Mouse (Mus musculus): Measurements from ENCODE around the gene Gpsm1. TPM values are rescaled to one million over a fixed set of nuclear protein-coding genes. Genes with fewer than 3 reads are reported as not detected.
"Not testable (repeated sequence)": the region's sequence is repeated elsewhere in the genome, so short reads cannot be mapped to it uniquely, and the experiment has no call there.

Gpsm1 gene
- total RNA-seq, 2 experiments from 2014 or later = 36.6 to 40.7 TPM

DNA sequence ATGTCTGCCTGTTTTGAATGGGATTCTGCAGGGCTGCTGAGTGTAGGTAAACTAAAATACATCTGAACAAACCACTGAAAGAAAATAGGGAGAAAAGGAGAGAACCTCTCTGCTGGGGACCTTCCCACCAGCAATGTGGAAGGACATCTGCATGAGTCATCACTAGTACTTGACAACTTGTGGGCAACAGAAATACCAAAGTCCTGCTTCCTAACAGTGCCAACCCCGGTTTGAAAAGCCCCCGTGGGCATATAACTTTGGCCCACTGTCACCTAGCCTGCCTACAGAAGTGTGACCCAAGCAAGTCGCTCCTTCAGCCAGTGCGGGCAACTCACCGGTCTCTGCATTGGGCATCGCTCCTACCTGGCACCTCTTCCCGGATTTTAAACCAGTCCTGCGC lies 57.1 kb downstream of the Gpsm1 start:
- Histone ChIP-seq H3K4me3 (no peak overlapping the region), H3K27ac (no peak overlapping the region)
- TF ChIP-seq CTCF (conservative IDR thresholded peaks at IDR 0.05) = no peak
- no peak for DNase-seq (ENCODE audit: low spot score in 2 of 2)

DNA sequence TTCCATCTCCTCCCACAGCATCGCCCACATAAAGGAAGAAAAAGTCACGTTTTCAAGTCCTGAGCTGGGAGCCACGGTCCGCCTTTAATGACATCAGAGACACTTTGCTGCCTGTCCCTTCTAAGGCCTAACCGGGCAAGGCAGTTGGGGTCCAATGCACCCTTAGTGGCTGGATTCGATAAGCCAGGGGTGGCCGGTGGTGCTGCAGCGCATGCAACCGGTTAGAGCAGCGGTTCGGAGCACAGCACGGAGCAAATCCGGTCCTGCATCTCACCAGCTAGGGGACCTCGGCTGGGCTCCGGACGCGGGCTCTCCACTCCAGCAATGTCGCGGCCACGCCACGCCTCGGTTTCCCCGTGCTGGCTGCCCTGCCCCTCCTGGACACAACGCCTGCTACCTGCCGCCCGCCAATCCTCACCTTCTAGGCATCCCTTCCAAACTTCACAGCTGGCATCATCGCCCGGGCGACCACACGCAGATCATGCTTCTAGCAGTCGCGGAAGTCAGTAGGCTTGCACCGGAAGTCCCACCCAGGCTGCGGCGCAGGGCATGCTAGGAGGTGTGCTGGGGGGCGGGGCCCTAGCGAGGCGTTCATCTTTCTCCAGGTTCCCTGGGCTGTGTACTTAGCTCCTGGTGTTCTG lies 64.9 kb downstream of the Gpsm1 start, which contains the start of gene Snapc4:
Gene Snapc4, minus strand, starts transcription at position 523 of the 641 bp plus-strand sequence.
- TF ChIP-seq CTCF (conservative IDR thresholded peaks at IDR 0.05) = no peak

DNA sequence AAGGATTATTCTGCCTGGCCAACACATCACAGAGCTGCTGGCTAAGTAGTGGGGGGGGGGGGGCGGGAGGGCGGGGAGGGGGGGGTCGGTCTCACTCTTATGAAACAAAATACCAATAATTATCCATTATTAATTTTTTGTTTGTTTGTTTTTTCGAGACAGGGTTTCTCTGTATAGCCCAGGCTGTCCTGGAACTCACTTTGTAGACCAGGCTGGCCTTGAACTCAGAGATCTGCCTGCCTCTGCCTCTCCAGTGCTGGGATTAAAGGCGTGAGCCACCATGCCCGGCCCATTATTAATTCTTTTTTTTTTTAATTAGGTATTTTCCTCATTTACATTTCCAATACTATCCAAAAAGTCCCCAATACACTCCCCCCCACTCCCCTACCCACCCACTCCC lies 65.6 kb downstream of the Gpsm1 start:
- Histone ChIP-seq H3K27ac (peak overlapping the region; percentile 82; the same call in 1 of the 2 replicates), H3K4me3 (peak overlapping the region; percentile 92)
- DNase-seq (ENCODE audit: low spot score in 2 of 2) = not testable (repeated sequence)

More for the DNA sequence above, 64.9 kb downstream of the Gpsm1 start, which contains the start of gene Snapc4:
- DNase-seq (ENCODE audit: low spot score in 2 of 2) = peak; percentile 83 to 85
- Histone ChIP-seq H3K4me3 (peak within 1 kb of the TSS; percentile 92), H3K27ac (peak within 1 kb of the TSS; percentile 82)

DNA sequence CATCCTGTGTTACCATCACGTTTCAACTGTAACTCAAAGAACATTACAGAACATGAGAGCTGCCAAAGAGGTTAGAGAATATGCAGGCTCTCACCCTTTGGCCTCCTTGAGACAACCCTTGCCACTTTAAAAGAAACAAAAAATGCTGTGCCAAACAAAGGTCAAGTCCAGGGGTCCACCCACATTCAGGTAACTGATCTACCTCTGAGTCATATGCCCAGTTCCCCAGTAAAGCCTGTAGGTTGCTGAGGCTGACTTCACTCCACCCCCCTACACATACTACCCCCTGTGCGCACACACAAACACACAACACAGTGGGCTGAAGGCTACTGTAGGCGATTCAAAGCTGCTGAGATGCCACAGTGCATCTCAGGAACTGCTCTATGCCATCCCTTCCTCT lies 72.4 kb downstream of the Gpsm1 start:
- no peak overlapping the region for H3K27ac ChIP-seq

DNA sequence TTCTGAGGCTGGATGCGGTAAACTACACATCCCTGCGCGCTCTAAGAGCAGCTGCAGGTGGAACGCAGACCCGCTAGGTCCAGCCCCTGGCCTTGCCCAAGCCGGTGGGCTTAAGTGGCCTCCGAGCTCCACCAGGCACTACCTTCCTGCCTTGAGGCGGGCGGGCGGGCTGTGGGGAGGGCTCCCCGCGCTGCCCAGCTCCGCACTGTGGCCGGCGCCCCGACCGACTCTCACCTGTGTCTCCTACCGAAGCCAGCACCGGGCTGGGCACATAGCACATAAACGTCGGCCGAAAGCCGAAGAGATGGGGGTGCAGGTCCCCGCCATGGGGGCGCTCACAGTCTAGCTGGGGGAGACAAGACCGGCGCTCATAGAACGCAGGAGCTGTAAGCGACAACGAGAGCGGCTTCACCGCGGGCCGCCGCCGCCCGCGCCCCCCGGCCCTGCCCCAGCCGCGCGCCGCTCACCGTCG lies 73.4 kb downstream of the Gpsm1 start:
- TF ChIP-seq CTCF (conservative IDR thresholded peaks at IDR 0.05) = no peak
- DNase-seq (ENCODE audit: low spot score in 2 of 2) = no peak
- Histone ChIP-seq H3K4me3 (peak overlapping the region; percentile 98), H3K27ac (peak overlapping the region; percentile 89)

More for the DNA sequence above, 72.4 kb downstream of the Gpsm1 start:
- no peak for TF ChIP-seq CTCF (conservative IDR thresholded peaks at IDR 0.05)
- no peak for DNase-seq (ENCODE audit: low spot score in 2 of 2)
- no peak overlapping the region; the same call in 1 of the 2 replicates for H3K4me3 ChIP-seq

DNA sequence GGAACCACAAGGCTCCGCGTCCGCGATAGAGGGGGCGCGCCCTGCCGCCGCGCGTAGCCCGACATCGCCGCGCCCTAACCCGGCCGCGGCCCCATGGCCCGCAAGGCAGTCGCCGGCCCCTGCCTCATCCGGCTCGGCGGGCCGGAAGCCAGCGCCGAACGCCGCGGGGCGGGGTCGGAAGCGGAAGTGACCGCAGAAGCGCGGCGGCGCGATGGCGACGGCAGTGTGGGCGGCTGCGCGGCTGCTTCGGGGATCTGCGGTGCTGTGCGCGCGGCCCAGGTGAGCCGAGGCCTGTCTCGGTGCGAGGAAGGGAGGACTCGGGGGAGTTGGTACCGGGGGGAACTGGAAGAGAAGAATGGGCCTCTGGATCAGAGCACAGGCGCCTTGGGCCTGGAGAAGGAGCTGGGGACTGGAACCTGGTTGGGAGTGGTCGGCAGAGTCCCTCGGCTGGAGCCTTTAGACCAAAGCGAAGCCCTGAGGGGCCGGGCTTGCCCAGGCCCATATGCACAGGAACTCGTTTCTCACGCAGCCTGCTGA lies 73.9 kb downstream of the Gpsm1 start, which contains the start of the genes Entr1 and Pmpca:
Gene Entr1, minus strand, starts transcription at position 163 of the 537 bp plus-strand sequence.
Gene Pmpca, plus strand, starts transcription at position 186 of the 537 bp plus-strand sequence.
- Histone ChIP-seq H3K27ac (peak within 1 kb of the TSS; percentile 89), H3K4me3 (peak within 1 kb of the TSS; percentile 98)
- 0 out of 2 replicates have a peak, but pooled peaks have one; percentile 3 for TF ChIP-seq CTCF (conservative IDR thresholded peaks at IDR 0.05)
- DNase-seq (ENCODE audit: low spot score in 2 of 2) = peak; percentile 82 to 85

DNA sequence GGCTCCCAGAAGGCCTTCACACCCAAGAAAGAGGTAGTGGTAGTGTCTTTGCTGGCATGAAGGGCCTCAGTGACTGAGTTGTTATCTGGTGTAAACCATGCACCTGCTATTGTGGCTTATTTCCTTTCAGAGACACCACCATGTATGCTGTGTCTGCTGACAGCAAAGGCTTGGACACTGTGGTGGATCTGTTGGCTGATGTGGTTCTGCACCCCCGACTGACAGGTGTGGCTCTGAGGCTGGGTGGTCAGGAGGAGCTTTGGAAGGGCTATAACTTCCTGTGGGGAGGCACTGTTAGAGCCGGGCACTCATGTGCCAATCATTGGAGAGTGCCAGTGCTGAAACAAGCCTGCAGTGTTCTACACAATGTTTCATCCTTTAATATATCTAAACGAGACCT lies 75.6 kb downstream of the Gpsm1 start:
- no peak overlapping the region for H3K4me3 ChIP-seq
- TF ChIP-seq CTCF (conservative IDR thresholded peaks at IDR 0.05) = no peak
- no peak overlapping the region for H3K27ac ChIP-seq
- no peak for DNase-seq (ENCODE audit: low spot score in 2 of 2)

DNA sequence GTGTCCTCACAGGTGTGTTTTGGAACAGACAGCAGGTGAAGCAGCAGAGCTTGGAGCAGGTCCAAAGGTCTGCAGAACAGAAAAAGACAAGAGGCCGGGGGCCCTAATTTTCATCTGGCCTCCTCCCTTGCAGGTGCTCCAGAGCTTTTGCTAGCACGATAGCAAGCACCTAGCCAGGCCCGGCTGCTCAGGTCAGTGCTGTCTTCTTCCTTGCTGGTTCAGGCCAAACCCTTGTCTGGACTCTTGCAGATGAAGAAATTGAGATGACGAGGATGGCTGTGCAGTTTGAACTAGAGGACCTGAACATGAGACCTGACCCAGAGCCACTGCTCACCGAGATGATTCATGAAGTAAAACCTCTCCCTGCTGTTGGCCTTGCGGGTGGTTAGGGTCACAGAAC lies 76.3 kb downstream of the Gpsm1 start:
- Histone ChIP-seq H3K27ac (no peak overlapping the region), H3K4me3 (no peak overlapping the region)
- no peak for TF ChIP-seq CTCF (conservative IDR thresholded peaks at IDR 0.05)
- DNase-seq (ENCODE audit: low spot score in 2 of 2) = no peak

Other genes starting within 250 kb of the Gpsm1 start
- 10 to 100 TPM; 59.8 to 61.4 TPM for gene Nacc2, start 192.3 kb upstream of the Gpsm1 start, total RNA-seq (2021)
- not detected for gene Lhx3, start 107.2 kb upstream of the Gpsm1 start, total RNA-seq (2021)
- 10 to 100 TPM; 25.3 to 25.7 TPM for gene Qsox2, start 78.0 kb upstream of the Gpsm1 start, total RNA-seq (2021)
- gene Ccdc187, start 21.0 kb upstream of the Gpsm1 start, total RNA-seq (2021) = under 1 TPM; 0.59 to 0.76 TPM
- 10 to 100 TPM; 26.5 to 27.2 TPM for gene Dnlz, start 36.6 kb downstream of the Gpsm1 start, total RNA-seq (2021)
- 1 to 10 TPM; 1.5 to 2.1 TPM for gene Card9, start 45.4 kb downstream of the Gpsm1 start, total RNA-seq (2021)
- 10 to 100 TPM; 72.5 to 88.9 TPM for gene Snapc4, start 65.1 kb downstream of the Gpsm1 start, total RNA-seq (2021)
- gene Entr1, start 73.8 kb downstream of the Gpsm1 start, total RNA-seq (2021) = 100 to 1,000 TPM; 159 to 168 TPM
- gene Pmpca, start 73.8 kb downstream of the Gpsm1 start, total RNA-seq (2021) = 100 to 1,000 TPM in 1 of 2 experiments, 10 to 100 TPM in 1; 89.2 to 100 TPM
- 10 to 100 TPM; 22.2 to 25.1 TPM for gene Inpp5e, start 93.7 kb downstream of the Gpsm1 start, total RNA-seq (2021)
- 10 to 100 TPM; 49.3 to 51.3 TPM for gene Sec16a, start 129.7 kb downstream of the Gpsm1 start, total RNA-seq (2021)
- gene Notch1, start 201.1 kb downstream of the Gpsm1 start, total RNA-seq (2021) = 10 to 100 TPM; 32.7 to 35.7 TPM